Mouse (Mus musculus): ENCODE data around the gene Rnf181. TPM values are rescaled to one million over a fixed set of nuclear protein-coding genes. Genes with fewer than 3 reads are reported as not detected.

Gene Rnf181
- polyA plus RNA-seq, 1 experiment from 2014 or later, result 150 TPM

DNA sequence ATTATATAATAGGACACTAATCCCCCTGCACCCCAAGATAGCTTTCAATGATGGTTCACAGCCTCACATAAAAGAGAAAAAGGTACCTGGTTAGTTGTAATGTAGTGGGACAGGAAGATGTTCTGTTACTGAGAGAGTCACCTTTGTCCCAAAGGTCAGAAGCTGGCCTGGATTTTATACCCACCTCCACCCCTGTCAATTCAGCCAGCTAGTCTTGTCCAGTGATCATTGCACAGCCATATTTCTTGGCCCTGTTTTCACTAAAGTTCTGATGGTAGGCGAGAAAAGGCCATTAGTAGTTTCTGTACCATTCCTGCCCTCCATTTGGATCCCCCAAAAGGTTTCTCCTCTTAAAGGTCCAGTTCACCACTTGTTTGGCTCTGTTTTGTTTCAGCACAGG lies 12.7 kb downstream of the Rnf181 start:
- Histone ChIP-seq H3K4me2 (ENCODE audit: low read length) (no peak overlapping the region), H3K36me3 (ENCODE audit: insufficient read depth, low read length) (peaks cover 9% of the 10 kb centered on the region), H3K27me3 (ENCODE audit: insufficient read depth, low read length) (no peaks in the 10 kb centered on the region), H3K9ac (ENCODE audit: low read depth, low read length) (no peak overlapping the region), H3K4me3 (replicated peaks; ENCODE audit: low read depth, low read length) (no peak overlapping the region), H3K4me1 (replicated peaks; ENCODE audit: insufficient read depth, low read length) (no peaks in the 10 kb centered on the region), H3K9me3 (replicated peaks; ENCODE audit: low read length) (no peaks in the 10 kb centered on the region), H3K27ac (no peak overlapping the region)
- DNase-seq (ENCODE audit: low spot score) (no peak), ATAC-seq (replicated peaks; ENCODE audit: low FRiP score, low read depth) (no peak)
- no peak for TF ChIP-seq CTCF (IDR thresholded peaks at IDR 0.05; ENCODE audit: low read depth)
- 65% methylated on average over 1 of the region's 1 CpGs for WGBS

DNA sequence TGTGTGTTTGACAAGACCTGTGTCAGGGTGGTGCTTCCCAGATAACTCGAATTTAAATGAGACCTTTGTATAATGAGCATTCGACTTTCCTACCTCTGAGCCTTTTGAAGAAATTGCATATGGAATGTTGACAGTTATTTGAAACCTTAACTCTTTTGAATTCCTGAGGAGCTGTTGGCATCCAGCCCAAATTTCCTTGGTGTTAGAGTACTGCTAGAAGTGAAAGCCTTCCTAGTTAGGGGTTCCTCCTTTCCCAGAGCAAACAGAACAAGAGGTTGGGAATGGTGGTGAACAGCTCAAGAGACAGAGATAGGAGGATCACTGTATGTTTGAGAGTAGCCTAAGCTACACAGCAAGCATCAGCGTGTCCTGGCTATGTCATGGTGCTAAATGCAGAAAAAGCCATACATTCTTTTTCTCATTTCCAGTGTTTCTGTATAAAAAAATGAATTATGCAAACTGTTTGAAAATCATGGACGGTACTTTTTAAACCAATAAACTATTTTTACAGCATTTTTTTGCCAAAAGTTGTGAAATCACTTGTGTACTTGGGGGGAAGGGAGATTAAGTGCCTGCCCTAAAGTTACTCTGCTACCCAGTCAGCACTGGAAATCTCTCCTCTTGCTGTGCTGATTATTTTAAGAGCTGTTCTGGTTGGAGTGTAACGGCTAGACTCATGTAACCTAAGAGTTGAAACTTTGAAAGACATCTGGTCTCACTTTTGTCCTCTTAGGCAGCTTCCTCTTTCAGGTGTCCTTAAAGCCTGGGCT lies 13.9 kb downstream of the Rnf181 start:
- DNase-seq (ENCODE audit: low spot score) (no peak), ATAC-seq (replicated peaks; ENCODE audit: low FRiP score, low read depth) (no peak)
- no peak overlapping the region for H3K9ac ChIP-seq (ENCODE audit: low read depth, low read length)

DNA sequence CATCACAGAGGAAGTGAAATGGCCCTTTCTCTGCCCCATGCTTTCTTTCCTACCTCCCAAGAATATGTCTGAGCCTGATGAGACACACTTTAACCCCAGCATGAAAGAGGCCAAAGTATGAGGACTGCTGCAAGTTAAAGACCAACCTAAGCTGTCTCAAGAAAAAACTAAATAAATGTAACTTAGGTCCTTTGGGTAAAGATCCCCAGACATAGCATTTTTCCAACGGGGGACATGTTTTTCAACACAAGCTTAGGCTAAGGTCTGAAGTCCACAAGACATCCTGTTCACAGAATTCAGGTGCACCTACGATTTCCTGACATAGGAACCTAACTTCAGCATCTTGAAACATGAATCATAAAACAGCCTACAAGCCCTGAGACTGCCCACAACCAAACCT lies 16.5 kb downstream of the Rnf181 start:
- ATAC-seq (replicated peaks; ENCODE audit: low FRiP score, low read depth) (no peak), DNase-seq (ENCODE audit: low spot score) (no peak)
- no peak for TF ChIP-seq CTCF (IDR thresholded peaks at IDR 0.05; ENCODE audit: low read depth)
- H3K36me3 ChIP-seq (ENCODE audit: insufficient read depth, low read length), result peaks cover 9% of the 10 kb centered on the region
- H3K9me3 ChIP-seq (replicated peaks; ENCODE audit: low read length), result no peaks in the 10 kb centered on the region
- peaks cover 7% of the 10 kb centered on the region; the same call in 1 of the 2 replicates for H3K4me1 ChIP-seq (replicated peaks; ENCODE audit: insufficient read depth, low read length)
- H3K27me3 ChIP-seq (ENCODE audit: insufficient read depth, low read length), result no peaks in the 10 kb centered on the region
- no peak overlapping the region for H3K4me3 ChIP-seq (replicated peaks; ENCODE audit: low read depth, low read length)
- WGBS, result 90% methylated on average over 2 of the region's 2 CpGs
- 0 out of 2 replicates have a peak overlapping the region, but pooled peaks have one; percentile 6 for H3K27ac ChIP-seq
- no peak overlapping the region for H3K9ac ChIP-seq (ENCODE audit: low read depth, low read length)
- H3K4me2 ChIP-seq (ENCODE audit: low read length), result no peak overlapping the region

More for the DNA sequence above, 13.9 kb downstream of the Rnf181 start:
- H3K36me3 ChIP-seq (ENCODE audit: insufficient read depth, low read length), result peaks cover 9% of the 10 kb centered on the region
- no peaks in the 10 kb centered on the region for H3K27me3 ChIP-seq (ENCODE audit: insufficient read depth, low read length)
- no peaks in the 10 kb centered on the region for H3K9me3 ChIP-seq (replicated peaks; ENCODE audit: low read length)
- H3K4me2 ChIP-seq (ENCODE audit: low read length), result no peak overlapping the region
- H3K4me1 ChIP-seq (replicated peaks; ENCODE audit: insufficient read depth, low read length), result peaks cover 6% of the 10 kb centered on the region; the same call in 1 of the 2 replicates
- TF ChIP-seq CTCF (IDR thresholded peaks at IDR 0.05; ENCODE audit: low read depth), result no peak
- no peak overlapping the region for H3K27ac ChIP-seq
- no peak overlapping the region for H3K4me3 ChIP-seq (replicated peaks; ENCODE audit: low read depth, low read length)
- WGBS, result 70% methylated on average over 5 of the region's 5 CpGs

DNA sequence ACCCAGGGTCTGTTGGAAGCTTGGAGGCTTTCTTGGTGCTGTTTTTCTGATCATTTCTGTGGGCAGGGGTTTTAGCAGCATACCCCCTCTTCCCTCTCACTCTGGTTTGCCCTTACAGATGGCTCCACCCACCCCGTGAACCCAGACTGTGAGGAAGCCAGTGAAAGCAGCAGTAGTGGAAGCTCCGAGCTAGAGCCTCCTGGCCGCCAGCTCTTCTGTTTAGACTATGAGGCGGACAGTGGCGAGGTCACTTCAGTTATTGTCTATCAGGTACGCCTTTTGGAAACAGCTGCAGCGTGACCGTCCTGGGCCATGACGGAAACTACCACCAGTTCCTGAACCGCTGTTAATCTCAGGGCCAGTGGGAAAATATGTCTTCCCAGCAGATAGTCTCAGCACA lies 18.3 kb downstream of the Rnf181 start:
- Histone ChIP-seq H3K4me3 (replicated peaks; ENCODE audit: low read depth, low read length) (peak overlapping the region; percentile 69; the same call in 1 of the 2 replicates), H3K4me2 (ENCODE audit: low read length) (peak overlapping the region; percentile 80), H3K9ac (ENCODE audit: low read depth, low read length) (no peak overlapping the region), H3K27ac (no peak overlapping the region), H3K36me3 (ENCODE audit: insufficient read depth, low read length) (peaks cover 9% of the 10 kb centered on the region), H3K27me3 (ENCODE audit: insufficient read depth, low read length) (no peaks in the 10 kb centered on the region), H3K4me1 (replicated peaks; ENCODE audit: insufficient read depth, low read length) (peaks cover 15% of the 10 kb centered on the region), H3K9me3 (replicated peaks; ENCODE audit: low read length) (no peaks in the 10 kb centered on the region)
- no peak for ATAC-seq (replicated peaks; ENCODE audit: low FRiP score, low read depth)
- 74% methylated on average over 10 of the region's 10 CpGs for WGBS
- TF ChIP-seq CTCF (IDR thresholded peaks at IDR 0.05; ENCODE audit: low read depth), result no peak
- DNase-seq (ENCODE audit: low spot score), result no peak

DNA sequence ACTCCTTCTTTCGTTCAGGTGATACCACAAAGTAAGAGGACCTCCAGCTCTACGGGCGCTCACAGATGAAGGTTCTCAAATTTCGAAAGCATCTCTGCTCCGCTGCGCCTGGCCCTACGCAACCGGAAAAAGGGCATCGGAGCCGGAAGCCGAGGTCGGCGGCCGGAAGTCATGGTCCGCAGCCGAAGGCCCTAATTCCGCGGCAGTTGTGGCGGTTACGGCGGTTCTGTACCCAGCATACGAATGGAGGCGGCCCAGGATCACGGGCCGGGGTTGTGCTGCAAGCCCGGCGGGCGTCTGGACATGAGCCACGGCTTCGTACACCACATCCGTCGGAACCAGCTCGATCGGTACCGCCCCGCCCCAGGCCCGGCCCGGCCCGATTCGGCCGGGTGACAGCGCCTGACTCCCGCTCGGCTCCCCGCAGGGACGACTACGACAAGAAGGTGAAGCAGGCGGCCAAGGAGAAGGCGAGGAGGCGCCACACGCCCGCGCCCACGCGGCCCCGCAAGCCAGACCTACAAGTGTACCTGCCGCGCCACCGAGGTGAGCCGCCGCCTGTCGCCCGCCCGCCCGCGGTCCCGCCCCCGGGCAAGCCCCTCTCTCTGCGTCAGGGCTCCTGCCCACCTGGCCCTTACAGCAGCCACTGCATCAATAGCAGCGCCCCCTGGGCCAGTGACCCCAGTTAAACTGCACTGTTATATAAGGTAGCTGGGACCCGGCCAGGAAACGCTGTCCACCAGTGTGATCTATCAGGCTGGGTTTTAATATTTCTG lies 19.4 kb downstream of the Rnf181 start, which contains the start of gene 0610030E20Rik:
Gene 0610030E20Rik (plus strand): TSS at position 152 of the 776 bp plus-strand sequence.
- Histone ChIP-seq H3K27ac (peak within 1 kb of the TSS; percentile 94), H3K27me3 (ENCODE audit: insufficient read depth, low read length) (no peaks in the 10 kb centered on the region), H3K9me3 (replicated peaks; ENCODE audit: low read length) (no peaks in the 10 kb centered on the region), H3K4me3 (replicated peaks; ENCODE audit: low read depth, low read length) (peak within 1 kb of the TSS; percentile 69), H3K4me2 (ENCODE audit: low read length) (peak within 1 kb of the TSS; percentile 80), H3K4me1 (replicated peaks; ENCODE audit: insufficient read depth, low read length) (peaks cover 15% of the 10 kb centered on the region), H3K36me3 (ENCODE audit: insufficient read depth, low read length) (peaks cover 9% of the 10 kb centered on the region), H3K9ac (ENCODE audit: low read depth, low read length) (peak within 1 kb of the TSS; percentile 80)
- peak; percentile 44; the same call in 1 of the 2 replicates for TF ChIP-seq CTCF (IDR thresholded peaks at IDR 0.05; ENCODE audit: low read depth)
- ATAC-seq (replicated peaks; ENCODE audit: low FRiP score, low read depth) (peak; percentile 60), DNase-seq (ENCODE audit: low spot score) (peak; percentile 84)
- under 1% methylated on average over 71 of the region's 72 CpGs for WGBS

DNA sequence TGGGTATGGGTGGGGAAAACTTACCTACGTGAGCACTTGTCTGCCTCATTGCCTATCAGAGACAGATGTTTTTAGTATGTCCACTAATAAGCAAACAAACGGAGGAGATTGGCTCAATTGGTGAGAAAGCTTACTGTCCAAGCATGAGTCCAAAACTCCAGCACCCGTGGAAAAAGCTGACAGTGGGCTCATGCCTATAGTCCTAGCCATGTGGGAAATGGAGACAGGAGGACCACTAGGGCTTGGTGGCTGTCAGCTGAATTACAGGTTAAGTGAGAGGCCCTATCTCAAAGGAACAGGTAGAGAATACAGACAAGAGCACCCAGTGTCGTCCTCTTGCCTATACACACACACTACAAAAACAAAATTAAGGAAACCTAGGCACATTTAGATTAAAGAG lies 20.5 kb downstream of the Rnf181 start:
- WGBS, result 86% methylated on average over 4 of the region's 4 CpGs
- H3K27ac ChIP-seq, result no peak overlapping the region
- H3K9me3 ChIP-seq (replicated peaks; ENCODE audit: low read length), result no peaks in the 10 kb centered on the region
- no peak overlapping the region for H3K9ac ChIP-seq (ENCODE audit: low read depth, low read length)
- ATAC-seq (replicated peaks; ENCODE audit: low FRiP score, low read depth) (no peak), DNase-seq (ENCODE audit: low spot score) (no peak)
- peaks cover 9% of the 10 kb centered on the region for H3K36me3 ChIP-seq (ENCODE audit: insufficient read depth, low read length)
- H3K27me3 ChIP-seq (ENCODE audit: insufficient read depth, low read length), result no peaks in the 10 kb centered on the region
- H3K4me3 ChIP-seq (replicated peaks; ENCODE audit: low read depth, low read length), result no peak overlapping the region
- peaks cover 15% of the 10 kb centered on the region for H3K4me1 ChIP-seq (replicated peaks; ENCODE audit: insufficient read depth, low read length)
- no peak overlapping the region for H3K4me2 ChIP-seq (ENCODE audit: low read length)
- no peak for TF ChIP-seq CTCF (IDR thresholded peaks at IDR 0.05; ENCODE audit: low read depth)

Measured in kidney, postnatal 0 days (tissue).